Mouse (Mus musculus): ENCODE results near the gene Bfsp2.

GRCm38 (mm10) chr9:103465293-103465692 is 14.9 kb downstream of the Bfsp2 start:
- TF ChIP-seq ZC3H11A (IDR thresholded peaks at IDR 0.05; ENCODE audit: borderline replicate concordance, low read depth, low read length), result no peak
- no peak for TF ChIP-seq HCFC1 (IDR thresholded peaks at IDR 0.05; ENCODE audit: borderline replicate concordance, insufficient read depth, low read length)

Data from ES-E14 (cell line).